Mouse (Mus musculus) spleen, adult 2 months (tissue): ENCODE results near the gene Hist1h2bg. TPM values are rescaled to one million over a fixed set of nuclear protein-coding genes. Genes with fewer than 3 reads are reported as not detected.

Experiments
- DNase-seq, 2 experiments: peaks; one replicate each; pipeline versions ENCODE4 v3.0.0 to v3.0.0-alpha.2; 2012 to 2021; ENCODE audit warnings: low spot score in 2 of 2, low read depth in 1 of 2
- H3K27ac ChIP-seq: fragments of 200-500 bp; 2 replicates; pipeline ENCODE4 v1.5.1; 2012; ENCODE audit warnings: low read length, inconsistent platforms; ENCODE audit not compliant: insufficient read depth
- H3K27me3 ChIP-seq: fragments of 200-500 bp; 2 replicates; pipeline ENCODE4 v1.6.1; 2012; ENCODE audit warnings: mild to moderate bottlenecking, moderate library complexity, low read length, inconsistent platforms; ENCODE audit not compliant: control insufficient read depth, insufficient read depth
- H3K36me3 ChIP-seq: fragments of 200-500 bp; 2 replicates; pipeline ENCODE4 v1.6.1; 2012; ENCODE audit warnings: mild to moderate bottlenecking, low read length, inconsistent platforms; ENCODE audit not compliant: control insufficient read depth, insufficient read depth
- H3K4me1 ChIP-seq: fragments of 200-500 bp; 2 replicates; pipeline ENCODE4 v1.6.1; 2011; ENCODE audit warnings: inconsistent platforms; ENCODE audit not compliant: control insufficient read depth, insufficient read depth, insufficient read length
- H3K4me3 ChIP-seq: fragments of 200-500 bp; 2 replicates; pipeline ENCODE4 v1.5.1; 2011; ENCODE audit warnings: mild to moderate bottlenecking, inconsistent platforms; ENCODE audit not compliant: insufficient read depth, insufficient read length; ENCODE audit errors: extremely low read depth
- CTCF ChIP-seq: fragments of 200-500 bp; IDR thresholded peaks from 2 replicates; pipeline ENCODE4 v1.5.1; 2011; ENCODE audit warnings: mild to moderate bottlenecking, inconsistent platforms; ENCODE audit not compliant: insufficient read depth, insufficient read length, insufficient replicate concordance; ENCODE audit errors: extremely low read depth
- POLR2A ChIP-seq: fragments of 200-500 bp; IDR thresholded peaks from 2 replicates; pipeline ENCODE4 v1.6.1; 2011; ENCODE audit warnings: low read depth, low read length, inconsistent platforms
- WGBS: fragments of 180-500 bp; shearing (Covaris S2); methylation state at CpG from one replicate; pipeline ENCODE4 v1.1.7; 2018; 5-methylcytosine and 5-hydroxymethylcytosine counted together
- polyA plus RNA-seq: library from polyadenylated mRNA; depleted of rRNA; stranded (reverse); fragments of >200 nt; gene quantifications from 2 replicates; pipeline ENCODE4 v1.2.3, GENCODE M21; 2012; rRNA removed

The Hist1h2bg gene
- polyA plus RNA-seq, 1 experiment: 57.5 TPM

GRCm38 (mm10) chr13:23620056-23620732 is 49.0 kb downstream of the Hist1h2bg start:
- Histone ChIP-seq H3K27me3 (no peaks in the 10 kb centered on the region), H3K4me1 (peaks cover 2% of the 10 kb centered on the region; the same call in 1 of the 2 replicates), H3K27ac (peak overlapping the region; percentile 95), H3K36me3 (no peaks in the 10 kb centered on the region), H3K4me3 (peak overlapping the region; percentile 65; the same call in 1 of the 2 replicates)
- DNase-seq: no peak
- no peak for TF ChIP-seq CTCF
- TF ChIP-seq POLR2A: no peak
- 25% methylated on average over 12 of the region's 12 CpGs for WGBS

DNA sequence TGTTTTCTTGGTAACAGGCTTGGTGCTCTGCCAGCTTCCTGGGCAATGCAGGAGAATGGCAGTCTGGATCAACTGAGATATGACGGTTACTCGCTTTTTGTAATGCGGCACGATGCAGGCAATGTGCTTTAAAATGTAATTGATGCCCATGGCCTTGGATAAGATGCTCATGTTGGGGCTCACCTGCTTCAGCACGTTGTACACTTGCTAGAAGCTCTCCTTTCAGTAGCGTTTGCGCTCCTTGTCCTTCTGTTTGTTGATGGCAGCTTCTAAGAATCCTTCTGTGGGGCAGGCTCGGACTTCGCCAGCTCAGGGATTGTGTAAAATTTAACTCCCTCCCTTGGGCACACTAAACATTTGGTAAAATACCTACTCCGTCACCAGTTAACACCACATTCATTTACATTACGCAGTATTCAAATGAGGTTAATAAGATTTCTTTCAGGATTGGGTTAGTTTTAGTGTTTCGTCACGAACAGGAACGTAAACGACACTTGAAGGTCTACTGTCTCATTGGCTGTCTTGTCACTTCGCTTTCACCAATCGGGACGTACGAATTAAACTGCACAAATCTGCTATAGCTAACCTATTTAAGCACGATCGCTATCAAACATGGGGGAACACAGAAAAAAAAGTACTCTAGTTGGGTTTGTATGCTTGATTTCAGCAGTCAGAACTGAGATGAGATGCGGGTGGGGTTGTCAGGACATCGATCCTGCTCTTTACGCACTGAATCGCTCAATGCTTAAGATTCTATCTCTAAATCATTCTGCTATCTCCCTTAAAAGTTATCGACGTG is 49.7 kb downstream of the Hist1h2bg start, which contains the start of gene Hist1h2be:
TSS of gene Hist1h2be (minus strand) at position 392 of the 799 bp plus-strand sequence.
- Histone ChIP-seq H3K4me1 (peaks cover 2% of the 10 kb centered on the region; the same call in 1 of the 2 replicates), H3K27me3 (no peaks in the 10 kb centered on the region), H3K36me3 (no peaks in the 10 kb centered on the region), H3K27ac (peak within 1 kb of the TSS; percentile 95), H3K4me3 (peak within 1 kb of the TSS; percentile 65)
- no peak for TF ChIP-seq CTCF
- no peak; the same call in 1 of the 2 replicates for TF ChIP-seq POLR2A
- WGBS: under 1% methylated on average over 27 of the region's 27 CpGs
- peak; percentile 37 to 90 for DNase-seq

Other genes starting within 250 kb of the Hist1h2bg start
- 0.70 and 0.90 TPM in 2 replicates for gene Zfp322a, start 202.2 kb upstream of the Hist1h2bg start, polyA plus RNA-seq
- gene Abt1, start 147.5 kb upstream of the Hist1h2bg start, polyA plus RNA-seq: 1.8 TPM in 2 replicates
- 0.19 and 0.56 TPM in 2 replicates for gene Btn1a1, start 105.5 kb upstream of the Hist1h2bg start, polyA plus RNA-seq
- gene Btn2a2, start 82.5 kb upstream of the Hist1h2bg start, polyA plus RNA-seq: 0.04 TPM in 1 of 2 replicates, not detected in the other
- 26.5 and 53.6 TPM in 2 replicates for gene Hist1h4h, start 40.3 kb upstream of the Hist1h2bg start, polyA plus RNA-seq
- 733 and 772 TPM in 2 replicates for gene Hist1h2af, start 37.5 kb upstream of the Hist1h2bg start, polyA plus RNA-seq
- 34.4 and 52.1 TPM in 2 replicates for gene Hist1h3g, start 36.0 kb upstream of the Hist1h2bg start, polyA plus RNA-seq
- gene Hist1h2bh, start 28.0 kb upstream of the Hist1h2bg start, polyA plus RNA-seq: 4.9 and 8.4 TPM in 2 replicates
- 10.2 and 16.1 TPM in 2 replicates for gene Hist1h3f, start 27.3 kb upstream of the Hist1h2bg start, polyA plus RNA-seq
- gene Hist1h4f, start 19.7 kb upstream of the Hist1h2bg start, polyA plus RNA-seq: 24.8 and 33.8 TPM in 2 replicates
- gene Hist1h1d, start 18.1 kb upstream of the Hist1h2bg start, polyA plus RNA-seq: 0.30 and 0.39 TPM in 2 replicates
- 36.8 and 50.5 TPM in 2 replicates for gene Hist1h3e, start 9.0 kb upstream of the Hist1h2bg start, polyA plus RNA-seq
- gene Hist1h2ae, start 176 bp upstream of the Hist1h2bg start, polyA plus RNA-seq: 15.5 and 23.4 TPM in 2 replicates
- 26.2 and 28.3 TPM in 2 replicates for gene Hist1h2bf, start 2.8 kb downstream of the Hist1h2bg start, polyA plus RNA-seq
- 12.2 and 23.2 TPM in 2 replicates for gene Hist1h2ad, start 3.0 kb downstream of the Hist1h2bg start, polyA plus RNA-seq
- gene Hist1h3d, start 4.4 kb downstream of the Hist1h2bg start, polyA plus RNA-seq: 20.9 and 27.9 TPM in 2 replicates
- 19.1 and 20.9 TPM in 2 replicates for gene Hist1h4d, start 10.2 kb downstream of the Hist1h2bg start, polyA plus RNA-seq
- 2.8 and 3.8 TPM in 2 replicates for gene Hist1h2be, start 49.7 kb downstream of the Hist1h2bg start, polyA plus RNA-seq
- gene Hist1h1e, start 51.2 kb downstream of the Hist1h2bg start, polyA plus RNA-seq: 2.9 and 3.7 TPM in 2 replicates
- gene Hist1h2ac, start 112.6 kb downstream of the Hist1h2bg start, polyA plus RNA-seq: 1.2 and 2.0 TPM in 2 replicates
- 41.8 and 44.4 TPM in 2 replicates for gene Hist1h2bc, start 112.8 kb downstream of the Hist1h2bg start, polyA plus RNA-seq
- gene Hist1h1t, start 124.4 kb downstream of the Hist1h2bg start, polyA plus RNA-seq: not detected in 2 replicates
- 20.0 and 33.6 TPM in 2 replicates for gene Hist1h4c, start 127.1 kb downstream of the Hist1h2bg start, polyA plus RNA-seq
- 20.7 and 26.1 TPM in 2 replicates for gene Hfe, start 139.5 kb downstream of the Hist1h2bg start, polyA plus RNA-seq
- gene Hist1h1c, start 167.4 kb downstream of the Hist1h2bg start, polyA plus RNA-seq: 20.9 and 25.5 TPM in 2 replicates
- 35.9 and 50.3 TPM in 2 replicates for gene Hist1h3c, start 174.2 kb downstream of the Hist1h2bg start, polyA plus RNA-seq
- 23.7 and 32.9 TPM in 2 replicates for gene Hist1h2bb, start 175.3 kb downstream of the Hist1h2bg start, polyA plus RNA-seq
- 28.4 and 40.3 TPM in 2 replicates for gene Hist1h2ab, start 179.7 kb downstream of the Hist1h2bg start, polyA plus RNA-seq
- 54.9 and 68.9 TPM in 2 replicates for gene Hist1h3b, start 180.9 kb downstream of the Hist1h2bg start, polyA plus RNA-seq
- 19.0 and 27.4 TPM in 2 replicates for gene Hist1h4b, start 185.6 kb downstream of the Hist1h2bg start, polyA plus RNA-seq
- 16.1 and 29.5 TPM in 2 replicates for gene Hist1h4a, start 189.8 kb downstream of the Hist1h2bg start, polyA plus RNA-seq
- gene Hist1h3a, start 191.0 kb downstream of the Hist1h2bg start, polyA plus RNA-seq: 38.4 and 54.1 TPM in 2 replicates
- gene Hist1h1a, start 192.3 kb downstream of the Hist1h2bg start, polyA plus RNA-seq: 1.3 and 1.5 TPM in 2 replicates
- not detected in 2 replicates for gene Trim38, start 198.5 kb downstream of the Hist1h2bg start, polyA plus RNA-seq
- not detected in 2 replicates for gene Slc17a2, start 235.6 kb downstream of the Hist1h2bg start, polyA plus RNA-seq